Mouse (Mus musculus) MEL (cell line): ENCODE results near the gene Fam206a. TPM values are rescaled to one million over a fixed set of nuclear protein-coding genes. Genes with fewer than 3 reads are reported as not detected.

Source experiments
- DNase-seq: peaks from one replicate; pipeline ENCODE4 v3.0.0; 2011; ENCODE audit warnings: low read depth, low spot score
- H3K27ac ChIP-seq: 2 replicates; pipeline ENCODE4 v1.5.1; 2012; ENCODE audit warnings: low read depth, mild to moderate bottlenecking, control low read depth, low read length, moderate library complexity; ENCODE audit not compliant: control insufficient read depth
- H3K27me3 ChIP-seq, 2 experiments: fragments of 150-350 bp in 1 of 2; sonication (generic) in 1 of 2; 2 replicates each; pipeline ENCODE4 v1.6.1; 2012; ENCODE audit warnings: low read length in 2 of 2, mild to moderate bottlenecking in 2 of 2, improper control_type of control experiment in 1 of 2, moderate library complexity in 1 of 2; ENCODE audit not compliant: insufficient read depth in 2 of 2, control insufficient read depth in 1 of 2
- H3K36me3 ChIP-seq, 2 experiments: 2 replicates each; pipeline ENCODE4 v1.6.1; 2012 to 2014; ENCODE audit warnings: low read length in 2 of 2, improper control_type of control experiment in 1 of 2, inconsistent platforms in 1 of 2, mild to moderate bottlenecking in 1 of 2; ENCODE audit not compliant: insufficient read depth in 2 of 2, control insufficient read depth in 1 of 2
- H3K4me1 ChIP-seq, 2 experiments: fragments of 150-350 bp in 1 of 2; sonication (generic) in 1 of 2; 2 replicates each; pipeline ENCODE4 v1.6.1; 2012; ENCODE audit warnings: low read length in 2 of 2, improper control_type of control experiment in 1 of 2, mild to moderate bottlenecking in 1 of 2; ENCODE audit not compliant: insufficient read depth in 2 of 2, control insufficient read depth in 1 of 2
- H3K4me3 ChIP-seq, 2 experiments: fragments of 150-350 bp in 1 of 2; sonication (generic) in 1 of 2; 2 replicates each; pipeline ENCODE4 v1.5.1; 2012; ENCODE audit warnings: low read depth in 2 of 2, low read length in 2 of 2, mild to moderate bottlenecking in 2 of 2, moderate library complexity in 2 of 2, control low read depth in 1 of 2, improper control_type of control experiment in 1 of 2; ENCODE audit not compliant: control insufficient read depth in 1 of 2, insufficient read depth in 1 of 2
- H3K79me2 ChIP-seq: 2 replicates; pipeline ENCODE4 v1.6.1; 2012; ENCODE audit warnings: mild to moderate bottlenecking, low read length, moderate library complexity; ENCODE audit not compliant: control insufficient read depth, poor library complexity, insufficient read depth
- H3K9ac ChIP-seq: 2 replicates; pipeline ENCODE4 v1.6.1; 2012; ENCODE audit warnings: low read depth, mild to moderate bottlenecking, control low read depth, low read length, moderate library complexity; ENCODE audit not compliant: control insufficient read depth, poor library complexity, severe bottlenecking
- H3K9me3 ChIP-seq: fragments of 150-350 bp; sonication (generic); replicated peaks from 2 replicates; pipeline ENCODE4 v1.6.1; 2012; ENCODE audit warnings: mild to moderate bottlenecking, low read length, improper control_type of control experiment, moderate library complexity; ENCODE audit not compliant: insufficient read depth
- CHD2 ChIP-seq: IDR thresholded peaks from 2 replicates; pipeline ENCODE4 v1.6.1; 2011; ENCODE audit warnings: low read length, improper control_type of control experiment
- E2F4 ChIP-seq: IDR thresholded peaks from 2 replicates; pipeline ENCODE4 v1.6.1; 2011; ENCODE audit warnings: low read depth, low read length, improper control_type of control experiment, borderline replicate concordance
- EP300 ChIP-seq, 2 experiments: IDR thresholded peaks; 2 replicates each; pipeline ENCODE4 v1.6.1; 2011; ENCODE audit warnings: improper control_type of control experiment in 2 of 2, low read length in 2 of 2, low read depth in 1 of 2, mild to moderate bottlenecking in 1 of 2
- ETS1 ChIP-seq: IDR thresholded peaks from 2 replicates; pipeline ENCODE4 v1.6.1; 2012; ENCODE audit warnings: low read depth, mild to moderate bottlenecking, inconsistent platforms, low read length, improper control_type of control experiment, moderate library complexity
- GABPA ChIP-seq: IDR thresholded peaks from 2 replicates; pipeline ENCODE4 v1.6.1; 2012; ENCODE audit warnings: low read depth, mild to moderate bottlenecking, inconsistent platforms, low read length, improper control_type of control experiment, moderate library complexity
- GATA1 ChIP-seq: IDR thresholded peaks from 2 replicates; pipeline ENCODE4 v1.6.1; 2011; ENCODE audit warnings: low read depth, low read length, improper control_type of control experiment
- JUND ChIP-seq: IDR thresholded peaks from 2 replicates; pipeline ENCODE4 v1.6.1; 2011; ENCODE audit warnings: low read depth, mild to moderate bottlenecking, improper control_type of control experiment, low read length
- KAT2A ChIP-seq: conservative IDR thresholded peaks from 2 replicates; pipeline ENCODE4 v1.6.1; 2012; ENCODE audit warnings: low read depth, low read length, improper control_type of control experiment, inconsistent platforms
- MAFK ChIP-seq: IDR thresholded peaks from 2 replicates; pipeline ENCODE4 v1.6.1; 2011; ENCODE audit warnings: low read depth, mild to moderate bottlenecking, low read length, improper control_type of control experiment, borderline replicate concordance
- MAZ ChIP-seq: IDR thresholded peaks from 2 replicates; pipeline ENCODE4 v1.6.1; 2012; ENCODE audit warnings: low read depth, mild to moderate bottlenecking, inconsistent platforms, low read length, improper control_type of control experiment
- MYB ChIP-seq: IDR thresholded peaks from 2 replicates; pipeline ENCODE4 v1.6.1; 2011; ENCODE audit warnings: mild to moderate bottlenecking, low read depth, low read length, improper control_type of control experiment
- NRF1 ChIP-seq: IDR thresholded peaks from 2 replicates; pipeline ENCODE4 v1.6.1; 2014; ENCODE audit warnings: low read depth, mild to moderate bottlenecking, inconsistent platforms, low read length, improper control_type of control experiment, moderate library complexity; ENCODE audit not compliant: poor library complexity, insufficient read depth, severe bottlenecking
- SIN3A ChIP-seq: IDR thresholded peaks from 2 replicates; pipeline ENCODE4 v1.6.1; 2012; ENCODE audit warnings: low read length, improper control_type of control experiment, inconsistent platforms
- SMC3 ChIP-seq: IDR thresholded peaks from 2 replicates; pipeline ENCODE4 v1.6.1; 2011; ENCODE audit warnings: low read depth, low read length, improper control_type of control experiment
- TBP ChIP-seq: IDR thresholded peaks from 2 replicates; pipeline ENCODE4 v1.8.0; 2011; ENCODE audit warnings: low read depth, low read length, improper control_type of control experiment
- TCF12 ChIP-seq: IDR thresholded peaks from 2 replicates; pipeline ENCODE4 v1.6.1; 2014; ENCODE audit warnings: low read depth, mild to moderate bottlenecking, inconsistent platforms, low read length, improper control_type of control experiment, moderate library complexity
- UBTF ChIP-seq: IDR thresholded peaks from 2 replicates; pipeline ENCODE4 v1.6.1; 2012; ENCODE audit warnings: low read depth, mild to moderate bottlenecking, inconsistent platforms, low read length, improper control_type of control experiment, moderate library complexity, borderline replicate concordance; ENCODE audit not compliant: insufficient read depth
- USF2 ChIP-seq, 2 experiments: IDR thresholded peaks; 2 replicates each; pipeline ENCODE4 v1.6.1; 2011 to 2012; ENCODE audit warnings: improper control_type of control experiment in 2 of 2, low read length in 2 of 2, borderline replicate concordance in 1 of 2, inconsistent platforms in 1 of 2, low read depth in 1 of 2, mild to moderate bottlenecking in 1 of 2; ENCODE audit not compliant: insufficient read depth in 1 of 2
- ZNF384 ChIP-seq: IDR thresholded peaks from 2 replicates; pipeline ENCODE4 v1.6.1; 2012; ENCODE audit warnings: low read depth, mild to moderate bottlenecking, inconsistent platforms, low read length, improper control_type of control experiment
- polyA plus RNA-seq, 2 experiments: library from polyadenylated mRNA; stranded (reverse) in 1 of 2; unstranded in 1 of 2; fragments of >175 nt in 1 of 2; fragments of >200 nt in 1 of 2; gene quantifications; 2 replicates each; pipeline versions ENCODE4 v1.2.1 to v1.2.4; 2012; ENCODE audit warnings: low replicate concordance in 2 of 2, low read depth in 1 of 2; ENCODE audit not compliant: insufficient read length in 2 of 2, insufficient read depth in 1 of 2, missing spikeins in 1 of 2
- total RNA-seq: library from RNA; depleted of rRNA; stranded (reverse); fragments of 300-350 nt; gene quantifications from 2 replicates; pipeline ENCODE4 v1.2.3, GENCODE M21; 2012

Fam206a gene
- total and polyA plus RNA-seq, 3 experiments, result 8.9 to 33.9 (median 27.8) TPM

- H3K9ac ChIP-seq, result no peak overlapping the region
- DNase-seq, result no peak
- TF ChIP-seq USF2 (IDR thresholded peaks at IDR 0.05; ENCODE audit: borderline replicate concordance in 1 of 2, insufficient read depth in 1 of 2, low read depth in 1 of 2, low read length in 2 of 2), result no peak
- no peak for TF ChIP-seq JUND
- TF ChIP-seq E2F4, result no peak
- no peak for TF ChIP-seq ZNF384
- no peak for TF ChIP-seq MAZ
- TF ChIP-seq MAFK, result no peak
- no peak for TF ChIP-seq ETS1
- no peak for TF ChIP-seq TCF12
- TF ChIP-seq SMC3, result no peak
- no peak for TF ChIP-seq EP300 (IDR thresholded peaks at IDR 0.05; ENCODE audit: low read depth in 1 of 2, low read length in 2 of 2)
- TF ChIP-seq NRF1, result no peak
- no peak for TF ChIP-seq GATA1
- TF ChIP-seq SIN3A, result no peak
- TF ChIP-seq MYB, result no peak
- TF ChIP-seq TBP, result no peak
- no peak overlapping the region for H3K27ac ChIP-seq
- peaks cover 0 to 12% of the 10 kb centered on the region in 2 experiments; a peak in 2 of 4 replicates for H3K36me3 ChIP-seq
- no peaks in the 10 kb centered on the region for H3K27me3 ChIP-seq
- H3K79me2 ChIP-seq, result no peaks in the 10 kb centered on the region
- no peaks in the 10 kb centered on the region for H3K9me3 ChIP-seq
- no peaks in the 10 kb centered on the region for H3K4me1 ChIP-seq
- no peak overlapping the region for H3K4me3 ChIP-seq
Measured at GRCm38 (mm10) chr4:56757693-56758092, 44.5 kb upstream of the Fam206a start.

- Histone ChIP-seq H3K4me3 (no peak overlapping the region), H3K9ac (no peak overlapping the region), H3K36me3 (peaks cover 0 to 24% of the 10 kb centered on the region in 2 experiments; a peak in 2 of 4 replicates), H3K27me3 (no peaks in the 10 kb centered on the region), H3K79me2 (no peaks in the 10 kb centered on the region), H3K27ac (no peak overlapping the region), H3K4me1 (no peaks in the 10 kb centered on the region), H3K9me3 (no peaks in the 10 kb centered on the region)
- DNase-seq, result no peak
- TF ChIP-seq CHD2 (no peak), KAT2A (no peak), UBTF (no peak), ETS1 (no peak), GABPA (no peak), SIN3A (no peak)
Measured at GRCm38 (mm10) chr4:56767861-56768284, 34.3 kb upstream of the Fam206a start.
